Mouse (Mus musculus) intestine, postnatal 0 days (tissue): Measurements from ENCODE around the gene Gm6993. TPM values are rescaled to one million over a fixed set of nuclear protein-coding genes. Genes with fewer than 3 reads are reported as not detected.

Source experiments
- ATAC-seq: fragments of 200-750 bp; cut with Nextera tagmentation; 2 replicates; pipeline ENCODE4 v1.8.0; 2017; ENCODE audit warnings: mild to moderate bottlenecking, moderate TSS enrichment, moderate library complexity
- H3K27ac ChIP-seq: fragments of 300-500 bp; sonication (generic); 2 replicates; pipeline ENCODE4 v1.5.1; 2014; ENCODE audit warnings: mild to moderate bottlenecking, low read depth, low read length, moderate library complexity
- H3K27me3 ChIP-seq: fragments of 300-500 bp; sonication (generic); replicated peaks from 2 replicates; pipeline ENCODE4 v1.6.1; 2014; ENCODE audit warnings: low read length, mixed read lengths; ENCODE audit not compliant: control insufficient read depth, insufficient read depth
- H3K36me3 ChIP-seq: fragments of 300-500 bp; sonication (generic); 2 replicates; pipeline ENCODE4 v1.6.1; 2014; ENCODE audit warnings: mild to moderate bottlenecking, moderate library complexity; ENCODE audit not compliant: control insufficient read depth, insufficient read depth
- H3K4me1 ChIP-seq: fragments of 300-500 bp; sonication (generic); replicated peaks from 2 replicates; pipeline ENCODE4 v1.6.1; 2014; ENCODE audit warnings: antibody characterized with exemption, low read length, mixed read lengths; ENCODE audit not compliant: control insufficient read depth, insufficient read depth
- H3K4me2 ChIP-seq: fragments of 300-500 bp; sonication (generic); replicated peaks from 2 replicates; pipeline ENCODE4 v1.6.1; 2014; ENCODE audit warnings: low read depth, mild to moderate bottlenecking, moderate library complexity
- H3K4me3 ChIP-seq: fragments of 300-500 bp; sonication (generic); 2 replicates; pipeline ENCODE4 v1.5.1; 2014; ENCODE audit warnings: low read depth, low read length
- H3K9ac ChIP-seq: fragments of 300-500 bp; sonication (generic); 2 replicates; pipeline ENCODE4 v1.6.1; 2014; ENCODE audit warnings: mild to moderate bottlenecking, low read depth, low read length
- H3K9me3 ChIP-seq: fragments of 300-500 bp; sonication (generic); 2 replicates; pipeline ENCODE4 v1.6.1; 2016; ENCODE audit warnings: mixed run types; ENCODE audit not compliant: control insufficient read depth
- CTCF ChIP-seq: sonication (generic); IDR thresholded peaks from 2 replicates; pipeline ENCODE4 v1.5.1; 2016; ENCODE audit warnings: low read depth, mild to moderate bottlenecking, control low read depth, antibody characterized with exemption, moderate library complexity
- WGBS: fragments of 180-500 bp; shearing (Covaris S2); extraction: QIAGEN DNeasy Blood & Tissue Kit; methylation state at CpG from one replicate; pipeline ENCODE4 v1.1.7; 2014; 5-methylcytosine and 5-hydroxymethylcytosine counted together
- polyA plus RNA-seq: library from polyadenylated mRNA; unstranded; fragments of >200 nt; fragmentation: Nextera tagmentation; extraction: Ambion mirVana; gene quantifications from 2 replicates; pipeline ENCODE4 v1.2.1, GENCODE M21; 2015

Gm6993 gene
- polyA plus RNA-seq, 1 experiment from 2014 or later = not detected

DNA sequence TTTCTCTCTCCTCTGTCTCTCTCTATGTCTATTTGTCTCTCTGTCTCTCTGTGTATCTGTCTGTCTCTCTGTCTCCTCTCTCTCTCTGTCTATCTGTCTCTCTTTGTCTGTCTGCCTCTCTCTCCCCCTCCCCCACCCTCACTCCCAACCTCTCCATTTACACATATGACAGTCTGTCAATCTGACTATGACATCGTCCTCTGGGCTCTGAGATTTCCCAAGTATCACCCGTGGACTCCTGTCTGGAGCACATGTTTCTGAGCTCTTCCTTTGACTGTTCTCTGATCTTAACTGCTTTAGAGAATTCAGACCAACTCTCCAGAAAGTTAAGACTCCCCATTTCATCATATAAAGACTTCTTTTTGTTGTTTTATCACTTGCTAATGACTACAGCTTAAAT lies 18.3 kb upstream of the Gm6993 start:
- no peak for TF ChIP-seq CTCF
- WGBS = 39% methylated on average over 2 of the region's 2 CpGs
- no peak overlapping the region for H3K27ac ChIP-seq

DNA sequence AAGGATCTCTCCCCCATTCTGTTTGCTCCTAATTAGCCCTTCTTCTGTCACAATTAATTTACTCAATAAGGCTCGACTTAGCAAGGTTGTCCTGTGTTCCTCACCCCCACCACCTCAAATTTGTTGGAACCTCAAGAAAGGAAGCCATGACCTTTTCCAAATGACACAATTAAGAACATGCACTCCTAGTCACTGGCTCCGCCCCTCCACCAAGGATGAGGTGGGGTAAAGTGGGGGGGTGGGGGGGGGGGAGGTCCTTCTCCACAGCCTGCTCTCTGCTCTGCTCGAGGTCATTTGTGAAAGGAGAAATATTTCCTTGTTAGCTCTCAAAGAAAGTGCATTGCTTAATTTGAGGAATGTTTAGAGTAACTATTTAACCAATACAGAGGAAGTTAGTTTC lies 17.8 kb upstream of the Gm6993 start:
- Histone ChIP-seq H3K27me3 (no peaks in the 10 kb centered on the region), H3K4me1 (no peaks in the 10 kb centered on the region; the same call in 1 of the 2 replicates), H3K9me3 (no peaks in the 10 kb centered on the region), H3K4me2 (no peak overlapping the region), H3K36me3 (no peaks in the 10 kb centered on the region), H3K27ac (no peak overlapping the region), H3K4me3 (no peak overlapping the region), H3K9ac (no peak overlapping the region)
- 32% methylated on average over 3 of the region's 3 CpGs for WGBS
- no peak for TF ChIP-seq CTCF
- no peak for ATAC-seq

More for the DNA sequence above, 18.3 kb upstream of the Gm6993 start:
- Histone ChIP-seq H3K4me1 (no peaks in the 10 kb centered on the region; the same call in 1 of the 2 replicates), H3K9ac (no peak overlapping the region), H3K4me3 (no peak overlapping the region), H3K4me2 (no peak overlapping the region), H3K27me3 (no peaks in the 10 kb centered on the region), H3K9me3 (no peaks in the 10 kb centered on the region), H3K36me3 (no peaks in the 10 kb centered on the region)
- no peak for ATAC-seq

DNA sequence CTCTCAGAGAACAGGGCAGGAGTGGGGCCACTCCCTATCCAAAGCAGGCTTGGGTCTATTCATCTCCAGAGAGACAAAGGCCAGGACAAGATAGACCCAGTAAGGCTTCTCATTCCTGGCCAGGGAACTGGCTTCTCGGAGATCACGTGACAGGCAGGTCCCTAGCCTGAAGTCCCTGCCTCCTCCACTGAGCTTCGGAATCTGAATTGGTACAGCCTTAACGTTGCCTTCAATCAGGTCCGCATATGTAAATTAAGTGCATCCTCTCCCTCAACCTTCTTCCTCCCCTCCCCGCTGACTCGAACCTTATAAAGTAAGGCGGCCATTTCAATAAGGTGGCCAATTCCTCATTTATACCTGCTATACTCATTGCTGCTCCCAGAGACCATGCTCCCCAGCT lies 15.1 kb upstream of the Gm6993 start:
- Histone ChIP-seq H3K4me3 (no peak overlapping the region), H3K36me3 (no peaks in the 10 kb centered on the region), H3K27ac (no peak overlapping the region), H3K4me2 (no peak overlapping the region), H3K9me3 (no peaks in the 10 kb centered on the region), H3K4me1 (no peaks in the 10 kb centered on the region), H3K9ac (no peak overlapping the region), H3K27me3 (no peaks in the 10 kb centered on the region)
- WGBS = 70% methylated on average over 8 of the region's 8 CpGs
- TF ChIP-seq CTCF = no peak
- ATAC-seq = no peak

DNA sequence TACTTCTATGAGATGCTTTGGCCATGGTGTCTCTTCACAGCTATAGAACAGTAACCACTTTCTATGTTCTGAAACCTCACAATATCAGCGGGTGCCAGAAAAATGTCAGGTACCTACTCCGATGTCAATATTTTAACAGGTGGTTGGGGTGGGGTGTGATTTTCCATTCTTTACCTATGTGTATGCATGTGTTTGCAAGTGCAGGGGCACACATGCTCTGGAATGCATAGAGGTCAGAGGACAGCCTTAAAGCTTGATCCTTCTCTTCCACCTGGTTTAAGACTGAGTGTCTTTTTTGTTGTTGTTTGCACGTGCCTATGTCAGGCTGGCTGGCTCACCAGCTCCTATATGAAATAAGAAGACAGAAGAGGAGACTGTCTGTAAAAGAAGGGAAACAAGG lies 13.4 kb upstream of the Gm6993 start:
- 78% methylated on average over 3 of the region's 3 CpGs for WGBS
- no peak overlapping the region for H3K27ac ChIP-seq
- no peaks in the 10 kb centered on the region for H3K9me3 ChIP-seq
- no peak overlapping the region for H3K4me3 ChIP-seq
- no peak for ATAC-seq
- no peaks in the 10 kb centered on the region for H3K4me1 ChIP-seq
- H3K4me2 ChIP-seq = no peak overlapping the region
- H3K27me3 ChIP-seq = no peaks in the 10 kb centered on the region
- no peak overlapping the region for H3K9ac ChIP-seq
- H3K36me3 ChIP-seq = no peaks in the 10 kb centered on the region
- TF ChIP-seq CTCF = no peak

DNA sequence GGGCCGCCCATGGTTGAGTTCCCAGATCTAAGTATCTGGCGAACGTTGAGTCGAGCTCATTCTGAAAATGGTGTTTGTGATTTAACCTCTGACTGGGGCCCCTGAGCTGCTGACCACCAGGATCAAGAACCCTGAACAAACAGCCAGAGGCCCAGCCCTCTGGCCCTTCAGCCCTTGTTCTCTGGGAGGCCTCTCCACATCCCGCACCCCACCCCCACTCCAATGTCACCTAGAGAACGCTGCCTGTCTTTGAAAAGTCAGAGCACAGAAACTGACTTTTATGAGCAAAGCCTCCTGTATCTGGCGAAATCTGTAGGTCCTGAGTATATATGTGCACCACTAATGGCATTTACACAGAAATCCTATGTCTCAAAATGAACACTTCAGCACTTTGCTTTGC lies 11.7 kb upstream of the Gm6993 start:
- no peak overlapping the region for H3K9ac ChIP-seq
- H3K4me1 ChIP-seq = no peaks in the 10 kb centered on the region
- H3K4me3 ChIP-seq = no peak overlapping the region
- no peaks in the 10 kb centered on the region for H3K36me3 ChIP-seq
- WGBS = 45% methylated on average over 7 of the region's 7 CpGs
- no peaks in the 10 kb centered on the region for H3K27me3 ChIP-seq
- no peak for ATAC-seq
- TF ChIP-seq CTCF = no peak
- no peaks in the 10 kb centered on the region for H3K9me3 ChIP-seq
- no peak overlapping the region for H3K27ac ChIP-seq
- no peak overlapping the region for H3K4me2 ChIP-seq

DNA sequence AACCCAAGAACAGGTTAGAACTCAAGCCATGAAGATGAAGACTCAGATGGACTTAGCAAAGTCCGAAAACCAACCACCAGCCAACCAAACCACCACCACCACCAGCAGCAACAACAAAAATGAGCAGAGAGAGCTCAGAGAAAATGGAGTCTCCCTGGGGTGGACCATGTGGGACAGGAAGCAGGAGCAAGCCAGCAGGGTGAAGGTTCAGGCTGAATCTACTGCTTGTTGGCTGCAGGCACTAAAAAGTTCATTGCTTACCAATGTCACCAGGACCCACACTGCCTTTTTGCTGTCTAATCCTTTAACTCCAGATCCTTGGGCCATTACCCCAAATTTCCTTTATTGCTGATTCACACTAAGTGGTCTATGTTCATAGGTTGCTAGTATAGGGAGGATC lies 7.9 kb upstream of the Gm6993 start:
- no peak overlapping the region for H3K4me2 ChIP-seq
- no peaks in the 10 kb centered on the region for H3K36me3 ChIP-seq
- no peaks in the 10 kb centered on the region for H3K4me1 ChIP-seq
- ATAC-seq = no peak
- 96% methylated on average over 1 of the region's 1 CpGs for WGBS
- no peak overlapping the region for H3K4me3 ChIP-seq
- TF ChIP-seq CTCF = no peak
- no peak overlapping the region for H3K27ac ChIP-seq
- H3K9ac ChIP-seq = no peak overlapping the region
- H3K27me3 ChIP-seq = no peaks in the 10 kb centered on the region
- H3K9me3 ChIP-seq = no peaks in the 10 kb centered on the region

DNA sequence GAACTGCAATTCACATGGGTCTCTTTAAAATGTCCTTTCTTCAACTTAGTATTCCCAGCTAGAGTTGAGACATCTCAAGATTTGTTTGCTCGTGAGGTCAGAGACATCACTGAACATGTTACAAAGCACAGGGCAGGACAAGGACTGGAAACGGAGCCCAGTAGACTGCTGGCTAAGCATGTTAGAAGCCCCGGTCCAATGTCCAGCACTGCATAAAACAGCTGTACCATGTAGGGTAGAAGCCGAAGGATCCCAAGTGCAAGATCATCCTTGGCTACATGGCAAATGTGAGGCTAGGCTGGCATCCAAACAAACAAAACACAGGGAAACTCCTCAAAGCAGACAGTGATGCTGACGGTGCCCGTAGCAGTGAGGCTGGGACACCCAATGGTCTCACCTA lies 5.6 kb upstream of the Gm6993 start:
- H3K36me3 ChIP-seq = no peaks in the 10 kb centered on the region
- no peaks in the 10 kb centered on the region for H3K27me3 ChIP-seq
- H3K27ac ChIP-seq = no peak overlapping the region
- ATAC-seq = no peak
- H3K4me3 ChIP-seq = no peak overlapping the region
- H3K4me1 ChIP-seq = no peaks in the 10 kb centered on the region
- H3K4me2 ChIP-seq = no peak overlapping the region
- WGBS = 87% methylated on average over 6 of the region's 6 CpGs
- no peak for TF ChIP-seq CTCF
- H3K9me3 ChIP-seq = no peaks in the 10 kb centered on the region
- H3K9ac ChIP-seq = no peak overlapping the region
